Mouse (Mus musculus): ENCODE measurements around the gene Pip4p1. TPM values are rescaled to one million over a fixed set of nuclear protein-coding genes. Genes with fewer than 3 reads are reported as not detected.
"Not testable (repeated sequence)": the region's sequence is repeated elsewhere in the genome, so short reads cannot be mapped to it uniquely, and the experiment has no call there.

Gene Pip4p1
- total RNA-seq (2021) = 10 to 100 TPM; 72.7 to 85.3 TPM
- long read RNA-seq, transcript Pip4p1-201 (7 exons, 1,594 nt) = minor isoform, 11 of 47 reads
- long read RNA-seq, transcript Pip4p1-205 (7 exons, 2,755 nt) = major isoform, 26 of 47 reads
- long read RNA-seq, partial matches to known transcripts = 1 of 47 reads
- long read RNA-seq, other reads (novel, unspliced or antisense) = 5 of 47 reads

- DNase-seq (ENCODE audit: low spot score in 2 of 2) = peak; percentile 98 to 99
These were observed at the start of gene Pip4p1, which contains the start of gene Pnp for GRCm38 (mm10) chr14:50930754-50931492. Pip4p1 (minus strand) TSS chr14:50930856. Pnp (plus strand) TSS chr14:50931082.

- DNase-seq (ENCODE audit: low spot score in 2 of 2) = no peak
These were observed 49.0 kb upstream of the Pip4p1 start for GRCm38 (mm10) chr14:50979631-50980030.

- not testable (repeated sequence) for DNase-seq (ENCODE audit: low spot score in 2 of 2)
These were observed 47.8 kb upstream of the Pip4p1 start for GRCm38 (mm10) chr14:50978451-50978850.

- no peak for DNase-seq (ENCODE audit: low spot score in 2 of 2)
These were observed 46.0 kb upstream of the Pip4p1 start for GRCm38 (mm10) chr14:50976674-50977073.

GRCm38 (mm10) chr14:50975001-50975400 is 44.3 kb upstream of the Pip4p1 start:
- no peak for DNase-seq (ENCODE audit: low spot score in 2 of 2)

GRCm38 (mm10) chr14:50973700-50974099 is 43.0 kb upstream of the Pip4p1 start:
- no peak for DNase-seq (ENCODE audit: low spot score in 2 of 2)

GRCm38 (mm10) chr14:50973054-50973453 is 42.4 kb upstream of the Pip4p1 start:
- DNase-seq (ENCODE audit: low spot score in 2 of 2) = not testable (repeated sequence)

GRCm38 (mm10) chr14:50970822-50971221 is 40.2 kb upstream of the Pip4p1 start:
- peak in 1 of 2 experiments; percentile 8 for DNase-seq (ENCODE audit: low spot score in 2 of 2)

GRCm38 (mm10) chr14:50969558-50970544 is 39.2 kb upstream of the Pip4p1 start:
- peak; percentile 50 to 60 for DNase-seq (ENCODE audit: low spot score in 2 of 2)

GRCm38 (mm10) chr14:50969041-50969440 is 38.4 kb upstream of the Pip4p1 start:
- no peak for DNase-seq (ENCODE audit: low spot score in 2 of 2)

- DNase-seq (ENCODE audit: low spot score in 2 of 2) = no peak
These were observed 37.7 kb upstream of the Pip4p1 start for GRCm38 (mm10) chr14:50968216-50968980.

- DNase-seq (ENCODE audit: low spot score in 2 of 2) = not testable (repeated sequence)
These were observed 27.8 kb upstream of the Pip4p1 start for GRCm38 (mm10) chr14:50958289-50958995.

- DNase-seq (ENCODE audit: low spot score in 2 of 2) = not testable (repeated sequence)
These were observed 26.5 kb upstream of the Pip4p1 start for GRCm38 (mm10) chr14:50957146-50957545.

- DNase-seq (ENCODE audit: low spot score in 2 of 2) = not testable (repeated sequence)
These were observed 26.1 kb upstream of the Pip4p1 start for GRCm38 (mm10) chr14:50956724-50957123.

- peak; percentile 63 to 73 for DNase-seq (ENCODE audit: low spot score in 2 of 2)
These were observed 25.4 kb upstream of the Pip4p1 start, which contains the start of gene Pnp2 for GRCm38 (mm10) chr14:50955942-50956508. Pnp2 (plus strand) TSS chr14:50955992.

- DNase-seq (ENCODE audit: low spot score in 2 of 2) = no peak
These were observed 24.8 kb upstream of the Pip4p1 start for GRCm38 (mm10) chr14:50955487-50955886.

GRCm38 (mm10) chr14:50945526-50945925 is 14.9 kb upstream of the Pip4p1 start:
- not testable (repeated sequence) for DNase-seq (ENCODE audit: low spot score in 2 of 2)

- not testable (repeated sequence) for DNase-seq (ENCODE audit: low spot score in 2 of 2)
These were observed 14.4 kb upstream of the Pip4p1 start for GRCm38 (mm10) chr14:50945081-50945480.

- DNase-seq (ENCODE audit: low spot score in 2 of 2) = not testable (repeated sequence)
These were observed 14.0 kb upstream of the Pip4p1 start for GRCm38 (mm10) chr14:50944668-50945033.
